Mouse (Mus musculus) lung, postnatal 0 days (tissue): ENCODE data around the gene Pign.

Source experiments
- CTCF ChIP-seq: IDR thresholded peaks from 2 replicates; pipeline ENCODE4 v1.5.1; 2016; ENCODE audit warnings: antibody characterized with exemption, mild to moderate bottlenecking
- EP300 ChIP-seq: IDR thresholded peaks from 2 replicates; pipeline ENCODE4 v1.6.1; 2016; ENCODE audit warnings: antibody characterized with exemption, mild to moderate bottlenecking, control low read depth

GRCm38 (mm10) chr1:105589673-105590072, 73.8 kb downstream of the Pign start:
- TF ChIP-seq EP300: no peak
- no peak for TF ChIP-seq CTCF
